Mouse (Mus musculus): ENCODE measurements around the gene Atg7. TPM values are rescaled to one million over a fixed set of nuclear protein-coding genes. Genes with fewer than 3 reads are reported as not detected.

The Atg7 gene
- polyA plus RNA-seq, 1 experiment from 2014 or later, result 21.1 TPM

DNA sequence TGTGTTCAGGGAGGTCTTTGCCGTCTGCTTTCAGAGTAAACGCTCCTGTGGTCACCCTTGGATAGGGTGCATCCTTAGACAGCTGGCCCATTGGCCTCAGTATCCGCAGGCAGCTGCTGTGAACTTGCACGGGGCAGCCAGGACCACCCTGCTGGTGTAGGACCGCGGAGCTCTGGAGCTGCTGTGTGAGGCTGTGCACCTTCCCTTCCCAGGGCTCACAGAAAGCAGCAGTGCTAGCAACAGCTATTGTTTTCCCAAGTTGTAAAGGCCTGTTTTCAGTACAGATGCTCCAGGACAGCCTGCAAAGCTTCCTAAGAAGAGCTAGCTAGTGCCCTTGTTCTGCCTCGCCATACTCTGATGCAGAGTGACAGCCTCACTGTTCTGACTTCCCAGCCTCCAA is 208.8 kb downstream of the Atg7 start:
- H3K27ac ChIP-seq (replicated peaks), result peak overlapping the region; percentile 74
- 25% methylated on average over 7 of the region's 7 CpGs for WGBS

DNA sequence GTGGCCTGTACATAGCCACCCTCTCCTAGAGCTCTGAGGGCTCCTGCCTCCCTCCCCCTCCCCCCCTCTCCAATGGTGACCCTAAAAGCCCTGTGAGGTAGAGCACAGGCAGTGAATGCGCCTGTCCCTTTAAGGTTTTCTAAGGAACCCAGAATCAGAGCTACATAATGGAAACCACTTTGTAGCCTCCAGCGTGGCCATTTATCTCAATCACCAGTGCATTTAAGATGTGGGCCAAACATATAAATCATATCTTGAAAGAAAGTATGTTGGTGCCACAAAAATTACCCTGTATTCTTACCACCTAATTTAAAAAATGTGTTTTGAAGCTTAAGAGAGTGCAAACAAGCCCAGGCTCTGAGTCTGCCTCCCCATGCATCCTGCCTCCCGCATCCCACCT is 209.8 kb downstream of the Atg7 start:
- Histone ChIP-seq H3K4me2 (no peak overlapping the region), H3K27ac (replicated peaks) (peak overlapping the region; percentile 74), H3K36me3 (no peaks in the 10 kb centered on the region), H3K27me3 (no peaks in the 10 kb centered on the region), H3K4me3 (no peak overlapping the region), H3K9me3 (no peaks in the 10 kb centered on the region), H3K4me1 (replicated peaks) (peaks cover 57% of the 10 kb centered on the region), H3K9ac (peak overlapping the region; percentile 53)
- WGBS, result 22% methylated on average over 3 of the region's 3 CpGs
- ATAC-seq (ENCODE audit: low read depth), result peak; percentile 41; the same call in 1 of the 2 replicates

More for the DNA sequence above, 208.8 kb downstream of the Atg7 start:
- ATAC-seq (ENCODE audit: low read depth), result no peak
- Histone ChIP-seq H3K4me1 (replicated peaks) (peaks cover 63% of the 10 kb centered on the region), H3K27me3 (no peaks in the 10 kb centered on the region), H3K36me3 (no peaks in the 10 kb centered on the region), H3K9ac (peak overlapping the region; percentile 22; the same call in 1 of the 2 replicates), H3K4me3 (no peak overlapping the region), H3K4me2 (no peak overlapping the region), H3K9me3 (no peaks in the 10 kb centered on the region)

DNA sequence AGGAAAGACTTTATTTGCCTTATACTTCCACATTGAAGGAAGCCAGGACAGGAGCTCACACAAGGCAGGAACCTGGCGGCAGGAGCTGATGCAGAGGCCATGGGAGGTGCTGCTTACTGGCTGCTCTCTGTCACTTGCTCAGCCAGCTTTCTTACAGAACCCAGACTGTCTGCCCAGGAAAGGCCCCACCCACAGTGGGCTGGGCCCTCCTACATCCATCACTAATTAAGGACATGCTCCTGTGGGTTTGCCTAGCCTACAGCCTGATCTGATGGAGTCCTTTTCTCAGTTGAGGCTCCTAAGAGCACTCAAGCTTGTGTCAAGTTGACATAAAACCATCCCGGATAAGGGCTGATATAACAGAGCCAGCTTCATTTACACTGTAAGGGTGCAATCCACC is 211.5 kb downstream of the Atg7 start:
- 0 out of 2 replicates have a peak, but pooled peaks have one; percentile 1 for ATAC-seq (ENCODE audit: low read depth)
- no peak overlapping the region for H3K4me2 ChIP-seq
- H3K9me3 ChIP-seq, result no peaks in the 10 kb centered on the region
- H3K27ac ChIP-seq (replicated peaks), result peak overlapping the region; percentile 33; the same call in 1 of the 2 replicates
- no peaks in the 10 kb centered on the region for H3K27me3 ChIP-seq
- H3K36me3 ChIP-seq, result peaks cover 10% of the 10 kb centered on the region
- no peak overlapping the region for H3K4me3 ChIP-seq
- H3K9ac ChIP-seq, result no peak overlapping the region
- WGBS, result 34% methylated on average over 2 of the region's 2 CpGs
- peaks cover 46% of the 10 kb centered on the region for H3K4me1 ChIP-seq (replicated peaks)

DNA sequence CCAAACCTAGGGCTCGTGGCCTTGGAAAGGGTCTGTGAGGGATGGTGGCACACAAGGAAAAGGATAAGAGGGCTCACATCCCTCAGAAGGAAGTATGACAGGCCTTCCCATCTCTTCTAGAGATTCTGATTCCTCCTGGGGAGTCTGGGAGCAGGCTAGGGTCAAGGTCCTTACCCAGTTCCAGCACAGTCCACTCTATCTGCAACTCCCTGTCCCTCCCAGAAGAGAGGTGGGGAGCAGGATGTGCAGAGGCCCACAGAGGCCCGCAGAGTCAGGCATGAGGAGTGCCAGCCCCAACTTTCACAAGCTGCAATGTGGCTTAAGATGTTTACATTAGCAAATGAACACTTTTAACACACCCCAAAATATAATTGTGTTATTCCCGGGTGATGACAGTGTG is 212.7 kb downstream of the Atg7 start:
- Histone ChIP-seq H3K27ac (replicated peaks) (no peak overlapping the region), H3K9ac (0 out of 2 replicates have a peak overlapping the region, but pooled peaks have one; percentile 50), H3K4me2 (no peak overlapping the region), H3K4me3 (no peak overlapping the region), H3K4me1 (replicated peaks) (peaks cover 46% of the 10 kb centered on the region), H3K9me3 (no peaks in the 10 kb centered on the region), H3K27me3 (no peaks in the 10 kb centered on the region), H3K36me3 (peaks cover 16% of the 10 kb centered on the region)
- no peak for ATAC-seq (ENCODE audit: low read depth)
- 83% methylated on average over 3 of the region's 3 CpGs for WGBS

DNA sequence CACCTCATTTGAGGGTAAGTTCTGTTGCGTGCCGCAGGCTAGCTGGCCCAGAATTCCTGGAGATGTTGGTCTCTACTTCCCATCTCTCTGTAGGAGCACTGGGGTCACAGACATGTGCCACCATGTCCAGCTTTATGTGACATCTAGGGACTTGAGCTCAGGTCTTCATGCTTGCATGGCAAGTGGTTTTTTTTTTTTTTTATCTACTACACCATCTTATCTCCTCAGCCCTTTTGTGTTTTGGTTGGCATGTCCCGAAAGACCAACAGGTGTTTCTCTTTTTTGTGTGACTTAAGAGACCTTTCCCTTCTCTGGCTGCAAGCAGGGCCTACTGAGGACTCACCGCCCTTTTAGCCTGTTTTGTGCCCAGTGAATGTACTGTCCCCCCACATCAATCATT is 213.6 kb downstream of the Atg7 start:
- no peak for ATAC-seq (ENCODE audit: low read depth)
- Histone ChIP-seq H3K4me1 (replicated peaks) (peaks cover 40% of the 10 kb centered on the region), H3K27me3 (no peaks in the 10 kb centered on the region), H3K9me3 (no peaks in the 10 kb centered on the region), H3K4me3 (no peak overlapping the region), H3K36me3 (peaks cover 23% of the 10 kb centered on the region), H3K27ac (replicated peaks) (no peak overlapping the region), H3K9ac (no peak overlapping the region), H3K4me2 (no peak overlapping the region)
- WGBS, result 97% methylated on average over 4 of the region's 4 CpGs

DNA sequence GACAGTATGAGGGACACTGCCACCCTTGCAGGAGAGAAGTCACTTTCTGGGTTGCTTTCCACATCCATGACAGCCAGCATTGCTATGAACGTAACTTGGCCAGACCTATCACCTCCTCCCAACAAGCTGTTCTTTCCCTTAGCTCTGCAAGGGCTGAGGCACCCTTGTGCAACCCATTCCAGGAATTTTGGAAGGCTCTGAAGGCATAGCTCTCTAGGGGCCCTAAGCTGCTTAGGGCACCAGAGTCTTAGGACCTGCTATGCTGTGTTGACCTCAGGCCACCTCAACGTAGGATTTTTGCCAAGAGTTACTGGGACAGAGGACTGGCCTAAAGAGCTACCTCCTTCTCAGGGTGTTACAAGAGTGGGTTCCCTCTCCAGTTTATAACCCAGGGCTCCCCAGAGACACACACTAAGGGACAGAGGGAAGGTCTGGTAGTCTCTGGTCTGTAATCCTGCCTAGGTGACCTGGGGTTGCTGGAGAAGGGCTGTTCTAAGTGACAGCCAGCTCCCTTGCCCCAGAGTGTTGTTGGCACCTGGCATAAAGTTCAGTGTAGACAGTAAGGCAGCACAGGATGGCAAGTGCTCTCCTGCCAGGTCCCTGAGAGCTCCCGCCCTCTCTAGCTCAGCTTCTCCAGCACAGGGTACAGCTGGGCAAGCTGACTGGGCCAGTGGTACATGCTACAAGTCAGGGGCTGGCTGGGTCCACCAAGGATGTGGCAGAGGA is 215.3 kb downstream of the Atg7 start:
- Histone ChIP-seq H3K9me3 (no peaks in the 10 kb centered on the region), H3K4me2 (no peak overlapping the region), H3K27ac (replicated peaks) (no peak overlapping the region), H3K9ac (no peak overlapping the region), H3K4me1 (replicated peaks) (peaks cover 23% of the 10 kb centered on the region), H3K4me3 (no peak overlapping the region), H3K36me3 (peaks cover 39% of the 10 kb centered on the region), H3K27me3 (no peaks in the 10 kb centered on the region)
- ATAC-seq (ENCODE audit: low read depth), result no peak
- WGBS, result 90% methylated on average over 3 of the region's 3 CpGs

DNA sequence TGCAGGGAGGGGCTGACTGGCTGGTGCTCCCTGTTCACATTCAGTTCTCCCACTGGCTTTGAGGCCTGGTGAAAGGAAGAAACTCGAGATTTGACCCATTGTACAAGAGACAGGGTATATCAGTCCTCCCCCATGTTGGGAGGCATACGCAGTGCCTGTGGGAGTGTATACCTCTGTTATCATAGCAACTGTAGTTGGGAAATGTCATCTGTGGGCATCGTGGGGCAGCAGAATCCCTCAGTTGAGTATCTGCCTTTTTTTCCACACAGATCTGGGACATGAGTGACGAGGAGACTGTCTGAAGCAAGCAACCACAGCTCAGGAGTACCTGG is 215.8 kb downstream of the Atg7 start:
- peaks cover 43% of the 10 kb centered on the region for H3K36me3 ChIP-seq
- no peaks in the 10 kb centered on the region for H3K9me3 ChIP-seq
- peaks cover 22% of the 10 kb centered on the region for H3K4me1 ChIP-seq (replicated peaks)
- 90% methylated on average over 4 of the region's 4 CpGs for WGBS
- H3K27me3 ChIP-seq, result no peaks in the 10 kb centered on the region
- no peak overlapping the region for H3K27ac ChIP-seq (replicated peaks)
- no peak for ATAC-seq (ENCODE audit: low read depth)
- H3K9ac ChIP-seq, result no peak overlapping the region
- no peak overlapping the region for H3K4me2 ChIP-seq
- no peak overlapping the region for H3K4me3 ChIP-seq

DNA sequence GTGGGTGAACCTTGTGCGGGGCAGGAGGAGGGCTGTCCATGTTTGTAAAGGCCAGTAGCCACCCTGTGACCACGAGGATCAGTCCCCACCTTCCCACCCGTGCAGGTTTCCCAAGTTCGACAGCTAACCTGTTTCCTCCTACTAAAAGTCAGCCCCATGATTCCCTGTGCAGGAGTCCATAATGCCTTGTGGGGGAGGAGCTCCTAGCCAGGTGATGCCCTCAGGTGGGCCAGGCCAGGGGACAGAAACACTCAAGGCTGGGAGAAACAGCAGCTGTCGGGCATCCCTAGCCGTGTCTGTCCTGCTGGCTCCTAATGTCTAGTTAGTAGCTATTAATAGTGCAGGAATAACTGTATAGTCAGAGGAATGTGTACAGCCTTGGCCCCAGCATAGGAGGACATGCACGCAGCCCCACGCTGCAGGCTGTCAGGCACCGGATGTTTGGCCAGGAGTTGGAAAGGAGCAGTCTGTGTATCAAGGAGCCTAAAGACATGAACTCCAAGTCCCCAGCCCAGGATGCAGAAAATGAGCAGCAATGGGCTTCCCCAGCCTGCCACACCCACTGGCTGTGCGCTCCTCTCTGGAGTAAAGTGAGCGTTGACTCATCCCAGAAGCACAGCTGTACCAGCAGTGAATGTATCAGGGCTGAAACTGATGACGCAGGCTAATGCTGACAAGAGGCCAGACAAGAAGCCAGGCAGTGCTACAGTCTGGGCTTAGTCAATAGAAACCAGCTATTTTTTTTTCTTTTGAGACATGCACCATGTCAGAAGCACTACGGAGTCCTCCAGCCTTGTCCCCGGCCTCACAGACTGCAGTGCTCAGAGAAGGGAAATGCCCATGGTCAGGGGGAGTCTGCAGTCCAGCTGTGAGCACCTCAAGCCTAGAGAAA is 218.0 kb downstream of the Atg7 start:
- no peak for ATAC-seq (ENCODE audit: low read depth)
- H3K36me3 ChIP-seq, result peaks cover 47% of the 10 kb centered on the region
- no peaks in the 10 kb centered on the region for H3K9me3 ChIP-seq
- no peaks in the 10 kb centered on the region for H3K27me3 ChIP-seq
- no peak overlapping the region for H3K9ac ChIP-seq
- H3K4me1 ChIP-seq (replicated peaks), result peaks cover 12% of the 10 kb centered on the region; the same call in 1 of the 2 replicates
- no peak overlapping the region for H3K4me3 ChIP-seq
- 82% methylated on average over 14 of the region's 14 CpGs for WGBS
- H3K4me2 ChIP-seq, result no peak overlapping the region
- peak overlapping the region; percentile 14; the same call in 1 of the 2 replicates for H3K27ac ChIP-seq (replicated peaks)

DNA sequence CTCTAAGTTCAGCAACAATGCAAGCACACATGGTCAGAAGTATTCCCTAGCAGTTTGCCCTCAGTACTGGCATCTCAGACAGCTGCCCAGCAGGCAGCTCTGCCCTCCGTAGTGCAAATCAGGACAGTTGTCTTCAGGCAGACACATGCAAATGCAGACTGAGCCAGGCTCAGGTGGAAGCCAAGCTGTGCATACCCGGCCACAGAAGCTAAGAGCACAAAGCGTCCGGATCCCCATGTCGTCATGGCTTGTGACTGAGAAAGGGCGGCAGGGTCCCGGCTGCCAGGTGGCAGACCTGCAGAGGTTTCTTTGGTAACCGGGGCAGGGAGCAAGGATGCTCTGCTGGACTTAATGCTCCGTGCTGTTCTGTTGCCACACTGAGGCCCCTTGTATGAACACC is 218.7 kb downstream of the Atg7 start:
- Histone ChIP-seq H3K4me2 (no peak overlapping the region), H3K27ac (replicated peaks) (peak overlapping the region; percentile 14; the same call in 1 of the 2 replicates), H3K4me1 (replicated peaks) (peaks cover 18% of the 10 kb centered on the region; the same call in 1 of the 2 replicates), H3K9ac (no peak overlapping the region), H3K4me3 (no peak overlapping the region), H3K27me3 (no peaks in the 10 kb centered on the region), H3K36me3 (peaks cover 47% of the 10 kb centered on the region), H3K9me3 (no peaks in the 10 kb centered on the region)
- 64% methylated on average over 9 of the region's 9 CpGs for WGBS
- ATAC-seq (ENCODE audit: low read depth), result no peak

DNA sequence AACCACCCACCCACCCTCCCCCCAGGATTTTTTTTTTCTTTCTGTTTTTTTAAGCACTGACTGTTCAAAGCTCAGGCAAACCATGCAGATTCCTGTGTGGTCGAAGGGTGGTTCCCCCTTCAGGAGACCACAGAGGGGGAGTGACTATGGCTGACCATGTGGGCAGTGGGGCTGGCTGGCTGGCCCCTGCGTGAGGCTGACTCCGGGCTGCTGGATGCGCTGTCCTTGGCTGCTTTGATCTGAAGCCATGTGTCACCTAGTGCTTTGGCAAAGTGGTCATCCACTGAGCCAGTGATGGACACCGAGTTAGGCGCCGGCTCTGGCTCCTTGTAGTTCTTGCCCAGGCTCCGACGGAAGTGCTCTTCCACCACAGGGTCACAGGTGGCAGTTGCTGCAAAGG is 219.1 kb downstream of the Atg7 start:
- peaks cover 47% of the 10 kb centered on the region for H3K36me3 ChIP-seq
- WGBS, result 87% methylated on average over 9 of the region's 9 CpGs
- no peaks in the 10 kb centered on the region for H3K27me3 ChIP-seq
- H3K4me3 ChIP-seq, result no peak overlapping the region
- ATAC-seq (ENCODE audit: low read depth), result no peak
- no peak overlapping the region for H3K27ac ChIP-seq (replicated peaks)
- peaks cover 22% of the 10 kb centered on the region; the same call in 1 of the 2 replicates for H3K4me1 ChIP-seq (replicated peaks)
- H3K9ac ChIP-seq, result no peak overlapping the region
- H3K4me2 ChIP-seq, result no peak overlapping the region
- no peaks in the 10 kb centered on the region for H3K9me3 ChIP-seq

DNA sequence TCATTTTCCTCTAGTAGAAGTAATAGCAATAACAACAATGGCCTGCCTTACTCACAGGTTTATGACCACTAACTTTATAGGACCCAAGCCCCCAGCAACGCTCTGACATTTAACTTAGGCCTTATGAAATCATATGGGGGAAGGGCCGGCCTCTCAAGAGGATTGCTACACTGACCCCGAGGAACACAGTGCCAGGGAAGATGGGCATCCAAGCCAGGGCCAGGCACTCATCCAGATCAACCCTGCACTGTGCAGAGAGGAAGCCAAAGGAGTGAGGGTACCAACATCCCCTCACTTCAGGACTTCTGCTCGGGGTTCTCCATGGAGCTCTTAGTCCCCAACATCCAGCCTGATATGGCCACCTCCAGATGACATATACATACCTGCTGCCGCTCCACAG is 220.6 kb downstream of the Atg7 start:
- H3K27ac ChIP-seq (replicated peaks), result no peak overlapping the region
- 89% methylated on average over 5 of the region's 5 CpGs for WGBS
- no peak overlapping the region for H3K4me2 ChIP-seq
- H3K9ac ChIP-seq, result no peak overlapping the region
- ATAC-seq (ENCODE audit: low read depth), result no peak
- no peaks in the 10 kb centered on the region for H3K9me3 ChIP-seq
- peaks cover 44% of the 10 kb centered on the region for H3K36me3 ChIP-seq
- no peaks in the 10 kb centered on the region for H3K27me3 ChIP-seq
- H3K4me1 ChIP-seq (replicated peaks), result peaks cover 29% of the 10 kb centered on the region; the same call in 1 of the 2 replicates
- no peak overlapping the region for H3K4me3 ChIP-seq

DNA sequence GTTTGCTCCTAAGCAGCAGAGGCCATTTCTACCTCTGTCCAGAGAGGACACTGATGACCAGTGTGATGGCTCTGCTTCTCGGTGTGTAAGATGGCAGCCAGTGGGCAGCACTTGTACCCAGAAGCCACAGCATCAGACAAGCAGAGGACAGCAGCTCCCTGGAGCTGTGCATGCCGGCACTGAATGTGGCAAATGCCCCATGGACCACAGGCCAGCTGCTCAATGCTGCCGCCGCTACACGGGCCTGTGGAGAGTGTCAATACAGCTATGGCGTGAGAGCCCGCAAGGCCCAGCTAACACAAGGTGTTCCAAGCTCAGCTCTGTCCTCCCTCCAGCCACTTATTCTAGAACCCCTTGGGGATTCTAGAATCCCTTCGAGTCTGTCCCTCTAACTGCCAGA is 221.5 kb downstream of the Atg7 start:
- peaks cover 39% of the 10 kb centered on the region for H3K4me1 ChIP-seq (replicated peaks)
- H3K4me2 ChIP-seq, result no peak overlapping the region
- no peaks in the 10 kb centered on the region for H3K9me3 ChIP-seq
- peaks cover 36% of the 10 kb centered on the region for H3K36me3 ChIP-seq
- no peak overlapping the region for H3K27ac ChIP-seq (replicated peaks)
- no peak for ATAC-seq (ENCODE audit: low read depth)
- H3K9ac ChIP-seq, result no peak overlapping the region
- H3K27me3 ChIP-seq, result no peaks in the 10 kb centered on the region
- WGBS, result 74% methylated on average over 8 of the region's 8 CpGs
- H3K4me3 ChIP-seq, result no peak overlapping the region

Measured in neural tube, embryonic 13.5 days (tissue).